Mouse (Mus musculus): ENCODE measurements around the gene Map2k5.

Gene Map2k5

DNA sequence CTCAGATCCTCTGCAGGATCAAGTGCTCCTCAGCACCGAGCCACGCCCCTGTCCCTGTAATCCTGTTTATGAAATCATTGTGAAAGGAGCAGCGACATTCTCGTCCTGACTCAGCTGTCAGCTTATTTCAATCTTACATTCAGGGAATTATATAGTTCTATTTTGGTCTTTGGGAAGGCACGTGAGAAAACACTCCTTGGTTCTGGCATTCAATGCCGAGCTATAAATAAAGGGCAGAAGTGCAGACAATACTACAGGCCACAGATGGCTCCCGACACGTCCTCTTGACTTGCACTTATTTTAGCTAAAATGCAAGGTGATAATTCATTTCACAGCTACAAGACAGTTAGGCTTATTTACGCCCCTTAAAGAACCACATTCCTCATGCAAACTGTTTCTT is 182.9 kb downstream of the Map2k5 start:
- in situ Hi-C loops (cut with MboI; ENCODE audit: low sequenced_read_pairs), result no loop called here

DNA sequence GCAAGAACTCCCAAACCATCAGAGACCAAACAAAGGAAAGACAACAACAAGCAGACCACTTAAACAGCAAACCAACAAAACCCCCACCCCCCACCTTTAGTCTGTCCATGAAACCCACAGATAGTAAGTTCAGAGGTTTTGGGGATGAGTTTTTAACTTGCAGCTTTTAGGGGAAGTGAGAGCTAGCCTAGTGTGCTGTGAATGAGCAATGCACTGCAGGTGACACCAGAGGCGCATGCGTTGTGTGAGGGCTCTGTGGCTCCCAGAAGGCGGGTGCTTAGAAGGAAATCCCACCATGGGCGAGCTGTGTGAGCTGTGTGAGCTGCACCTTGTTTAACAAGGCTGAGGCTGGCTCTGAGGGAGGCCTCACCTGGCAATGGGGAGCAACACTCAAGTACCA is 184.9 kb downstream of the Map2k5 start:
- in situ Hi-C loops (cut with MboI; ENCODE audit: low sequenced_read_pairs), result no loop called here

DNA sequence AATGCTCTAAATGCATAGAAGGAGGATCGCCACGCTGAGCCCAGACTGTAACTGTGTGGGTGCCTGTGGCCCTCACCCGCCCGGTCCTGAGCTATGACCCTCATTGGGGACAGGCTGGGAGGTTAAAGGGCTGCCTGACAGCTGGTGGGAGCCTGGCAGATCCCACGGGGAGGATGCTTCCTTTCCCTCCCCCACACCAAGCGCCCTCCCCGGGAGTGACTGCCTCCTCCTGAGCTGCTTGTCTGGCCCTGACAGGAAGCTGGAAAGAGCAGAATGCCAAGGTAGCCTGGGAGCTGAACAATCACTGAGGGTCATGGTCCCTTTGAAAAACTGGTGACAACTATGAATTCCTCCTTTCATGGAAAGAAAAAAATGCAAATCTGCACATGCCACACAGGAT is 190.4 kb downstream of the Map2k5 start:
- in situ Hi-C loops (cut with MboI; ENCODE audit: low sequenced_read_pairs), result no loop called here

DNA sequence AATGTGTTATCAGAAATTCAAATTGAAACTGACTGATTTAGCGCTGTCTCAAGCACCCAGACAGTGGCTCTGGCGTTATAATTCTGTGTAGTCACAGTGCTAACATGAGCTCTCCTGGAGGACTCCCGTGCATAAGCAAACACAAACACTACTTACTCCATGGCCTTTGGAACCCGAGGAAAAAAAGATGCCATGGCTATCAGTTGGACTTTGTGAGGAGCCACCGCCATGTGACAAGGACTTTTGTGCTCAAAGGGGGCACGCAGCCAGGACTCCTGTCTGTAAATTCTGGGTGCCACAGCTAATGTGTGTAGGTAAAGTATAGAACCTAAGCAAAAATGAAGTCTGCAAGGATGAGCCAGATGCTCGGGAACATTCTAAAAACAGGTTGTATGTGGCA is 192.5 kb downstream of the Map2k5 start:
- in situ Hi-C loops (cut with MboI; ENCODE audit: low sequenced_read_pairs), result no loop called here

DNA sequence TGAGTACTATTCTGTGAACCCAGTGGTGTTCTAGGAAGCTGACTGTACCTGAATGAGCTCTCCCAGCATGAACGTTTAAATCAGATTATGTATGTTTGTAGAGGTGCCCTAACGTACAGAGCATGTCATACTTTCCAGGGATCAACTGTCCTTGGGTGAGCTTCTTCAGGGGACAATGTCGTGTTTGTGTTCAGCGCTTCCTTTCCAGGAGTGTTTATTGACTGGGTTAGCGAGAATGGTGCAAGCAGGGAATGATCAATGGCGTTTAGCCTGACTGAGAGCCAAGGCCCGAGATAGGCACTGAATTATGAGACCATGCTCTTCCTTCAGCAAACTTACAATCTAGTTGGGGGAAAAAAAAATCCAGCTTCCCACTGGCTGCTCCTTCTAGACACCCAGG is 193.8 kb downstream of the Map2k5 start:
- in situ Hi-C loops (cut with MboI; ENCODE audit: low sequenced_read_pairs), result no loop called here

DNA sequence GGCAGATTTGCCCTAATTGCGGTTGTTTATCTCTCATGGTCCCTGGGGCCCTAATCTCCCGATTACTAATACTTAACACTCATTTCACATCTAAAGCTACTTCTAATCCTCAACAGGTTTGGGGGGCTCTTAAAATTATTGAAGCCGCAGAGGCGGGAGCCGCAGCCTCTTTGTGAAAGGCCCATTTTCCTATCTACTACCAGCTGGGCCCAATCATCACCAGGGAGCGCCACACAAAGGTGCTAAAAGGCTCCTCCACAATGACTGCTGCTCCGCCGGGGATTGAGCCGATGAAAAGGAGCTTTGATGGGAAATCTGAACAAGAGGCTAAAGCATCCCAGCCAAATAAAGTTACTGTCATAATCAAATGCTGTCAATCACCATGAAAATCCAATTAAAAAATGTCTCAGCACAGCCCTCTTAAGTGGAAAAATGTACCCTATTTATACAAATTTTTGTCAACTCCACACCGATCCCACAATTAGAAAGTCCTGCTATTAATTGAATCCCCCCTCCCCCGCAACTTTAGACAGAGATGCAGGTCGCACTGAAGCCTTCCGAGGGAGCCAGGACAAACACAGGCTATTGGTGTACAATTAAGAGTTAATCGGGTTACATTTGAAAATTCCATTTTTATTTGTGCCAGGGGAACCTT is 195.3 kb downstream of the Map2k5 start:
- in situ Hi-C loops (cut with MboI; ENCODE audit: low sequenced_read_pairs), result no loop called here

DNA sequence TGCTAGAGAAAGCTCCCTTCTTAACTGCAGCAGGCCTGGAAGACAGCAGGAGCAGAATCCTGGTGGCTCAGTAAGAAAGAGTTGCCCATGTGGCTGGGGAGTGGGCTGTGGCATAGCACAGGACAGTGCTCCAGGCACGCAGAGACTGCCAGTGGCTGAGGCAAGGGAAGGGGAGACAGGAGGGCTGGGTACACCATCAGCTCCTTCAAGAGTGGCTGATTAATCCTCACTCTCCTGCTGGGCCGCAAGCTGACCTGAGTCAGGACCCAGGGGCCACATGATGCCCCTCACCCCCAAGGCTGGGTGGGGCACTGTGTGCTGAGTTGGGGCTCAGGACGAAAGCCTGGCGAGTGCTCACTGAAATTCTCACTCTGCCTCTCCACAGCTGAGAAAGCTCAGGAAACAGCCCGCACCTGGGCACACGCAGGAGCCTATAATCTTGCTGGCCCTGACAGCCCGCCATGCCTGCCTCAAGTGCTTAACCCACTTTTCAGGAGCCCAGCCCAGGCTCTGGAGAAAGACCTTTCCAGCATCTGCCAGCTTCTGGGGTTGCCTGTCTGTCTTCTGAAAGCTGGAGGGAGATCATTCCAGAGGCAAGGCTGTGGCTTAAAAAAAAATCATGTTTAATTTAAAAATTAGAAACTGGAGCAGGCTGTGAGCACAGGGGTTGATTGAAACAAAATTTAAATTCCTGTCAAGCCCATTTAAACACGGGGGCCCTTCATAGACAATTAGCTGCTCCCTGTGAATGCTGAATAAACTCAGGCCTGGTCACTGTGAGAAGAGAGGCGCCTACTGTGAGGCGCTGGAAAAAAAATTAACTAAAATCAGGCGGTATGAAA is 196.1 kb downstream of the Map2k5 start:
- in situ Hi-C loops (cut with MboI; ENCODE audit: low sequenced_read_pairs), result no loop called here

- in situ Hi-C loops (cut with MboI; ENCODE audit: low sequenced_read_pairs), result no loop called here
These were observed 199.4 kb downstream of the Map2k5 start for GRCm38 (mm10) chr9:63178296-63178695.

DNA sequence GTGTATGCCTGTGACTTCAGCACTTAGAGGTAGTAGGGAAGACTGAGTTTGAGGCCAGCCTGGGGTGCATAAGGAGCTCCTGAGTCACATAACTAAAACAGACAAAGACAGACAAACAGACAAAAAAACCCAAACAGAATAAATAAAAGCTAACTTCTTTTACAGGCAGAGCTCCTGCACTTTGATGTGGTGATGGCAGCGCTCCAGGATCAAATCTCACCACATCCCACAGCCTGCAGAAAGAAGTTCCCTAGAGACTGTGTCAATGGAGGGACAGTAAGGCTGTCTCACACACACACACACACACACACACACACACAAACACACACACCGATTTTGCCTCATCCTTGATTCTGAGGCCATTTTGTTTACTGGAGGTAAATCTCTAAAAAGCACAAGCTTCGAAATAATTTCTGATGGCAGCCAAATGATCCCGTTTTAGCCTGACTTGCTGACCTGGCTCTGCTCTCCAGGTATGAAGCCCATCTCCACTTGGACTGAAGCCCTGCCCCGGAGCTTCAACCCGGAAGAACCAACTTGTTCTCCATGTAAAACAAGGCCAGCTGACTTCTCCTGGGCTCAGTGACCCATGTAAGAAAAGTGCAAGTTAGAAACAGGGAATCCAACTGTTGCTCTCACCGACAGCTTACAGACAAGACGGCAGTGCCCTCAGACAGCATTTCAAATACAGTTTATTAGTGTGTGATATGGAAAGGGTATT is 203.5 kb downstream of the Map2k5 start:
- in situ Hi-C loops (cut with MboI; ENCODE audit: low sequenced_read_pairs), result no loop called here

GRCm38 (mm10) chr9:63171951-63172350 is 205.8 kb downstream of the Map2k5 start:
- in situ Hi-C loops (cut with MboI; ENCODE audit: low sequenced_read_pairs), result no loop called here

DNA sequence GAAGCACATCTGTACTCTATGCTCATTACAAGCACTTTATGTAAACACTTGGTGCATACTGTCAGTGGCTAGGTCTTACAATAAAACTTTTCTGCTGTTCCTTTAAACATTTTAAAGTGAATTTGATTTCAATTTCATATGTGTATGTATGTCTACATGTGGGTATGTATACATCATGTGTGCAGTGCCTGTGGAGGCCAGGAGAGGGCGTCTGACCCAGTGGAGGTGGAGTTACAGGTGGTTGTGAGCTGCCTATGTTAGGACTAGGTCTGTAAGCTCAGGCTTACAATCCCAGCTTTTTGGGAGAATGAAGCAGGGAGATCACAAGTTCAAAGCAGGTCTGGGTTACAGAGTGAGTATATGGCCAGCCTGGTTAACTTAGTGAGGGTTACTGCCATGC is 208.6 kb downstream of the Map2k5 start:
- in situ Hi-C loops (cut with MboI; ENCODE audit: low sequenced_read_pairs), result no loop called here

DNA sequence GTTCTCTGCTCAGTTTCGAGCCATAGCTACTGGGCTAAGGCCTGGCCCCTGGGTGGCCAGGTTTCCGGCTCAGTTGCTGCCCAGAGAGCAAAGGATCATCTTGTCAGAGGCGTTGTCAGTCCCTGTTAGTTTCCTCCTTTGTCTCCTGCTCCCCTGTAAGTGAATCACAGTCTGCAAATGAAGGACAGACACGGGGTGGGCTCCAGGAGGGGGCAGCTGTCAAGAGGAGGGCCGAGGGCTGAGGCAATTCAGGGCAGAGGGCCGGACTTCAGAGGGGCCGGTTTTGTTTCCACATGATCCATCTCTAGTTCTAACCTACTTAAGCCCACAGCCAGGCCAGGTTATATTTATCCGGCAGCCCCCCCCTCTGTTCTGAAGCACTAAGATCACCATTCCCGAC is 212.6 kb downstream of the Map2k5 start:
- in situ Hi-C loops (cut with MboI; ENCODE audit: low sequenced_read_pairs), result no loop called here

DNA sequence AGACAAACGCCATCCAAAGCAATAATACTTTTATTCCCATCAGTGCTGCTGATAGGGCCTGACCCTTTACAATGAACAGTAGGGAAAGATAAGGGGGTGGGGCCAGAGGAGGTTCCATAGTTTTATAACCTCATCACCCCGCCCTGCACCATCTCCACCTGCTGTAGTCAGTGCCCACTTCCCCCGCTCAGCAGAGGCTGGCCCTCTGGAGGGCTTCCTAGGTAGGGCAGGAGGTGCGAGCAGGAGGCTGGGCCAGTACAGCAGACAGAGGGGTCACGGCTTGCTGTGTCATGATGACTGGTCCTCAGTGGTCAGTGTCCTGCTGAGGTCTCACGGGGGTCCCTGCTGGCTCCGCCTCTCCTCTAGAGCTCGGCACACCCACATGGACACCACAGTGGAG is 213.9 kb downstream of the Map2k5 start:
- in situ Hi-C loops (cut with MboI; ENCODE audit: low sequenced_read_pairs), result no loop called here

DNA sequence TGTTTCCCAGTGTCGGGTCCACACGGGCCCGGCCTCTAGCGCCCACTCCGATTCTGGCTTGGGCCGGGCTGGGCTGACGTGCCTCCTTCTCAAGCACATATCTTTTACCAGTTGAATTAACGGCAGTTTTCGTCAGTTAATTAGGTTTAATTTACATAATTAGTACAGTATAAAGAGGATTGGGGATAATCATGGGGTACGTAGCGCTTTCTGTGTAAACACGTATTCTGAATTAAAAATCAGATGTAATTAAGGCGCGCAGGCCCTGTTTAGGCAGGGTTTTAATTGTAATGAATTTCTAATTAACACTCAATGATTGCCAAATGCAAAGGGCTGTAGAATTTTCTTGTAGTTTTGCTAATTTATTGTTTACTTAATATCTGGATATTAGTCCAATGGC is 225.8 kb downstream of the Map2k5 start:
- in situ Hi-C loops (cut with MboI; ENCODE audit: low sequenced_read_pairs), result no loop called here

- in situ Hi-C loops (cut with MboI; ENCODE audit: low sequenced_read_pairs), result no loop called here
These were observed 226.4 kb downstream of the Map2k5 start for GRCm38 (mm10) chr9:63151072-63151870.

- in situ Hi-C loops (cut with MboI; ENCODE audit: low sequenced_read_pairs), result no loop called here
These were observed 227.5 kb downstream of the Map2k5 start for GRCm38 (mm10) chr9:63150086-63150800.

DNA sequence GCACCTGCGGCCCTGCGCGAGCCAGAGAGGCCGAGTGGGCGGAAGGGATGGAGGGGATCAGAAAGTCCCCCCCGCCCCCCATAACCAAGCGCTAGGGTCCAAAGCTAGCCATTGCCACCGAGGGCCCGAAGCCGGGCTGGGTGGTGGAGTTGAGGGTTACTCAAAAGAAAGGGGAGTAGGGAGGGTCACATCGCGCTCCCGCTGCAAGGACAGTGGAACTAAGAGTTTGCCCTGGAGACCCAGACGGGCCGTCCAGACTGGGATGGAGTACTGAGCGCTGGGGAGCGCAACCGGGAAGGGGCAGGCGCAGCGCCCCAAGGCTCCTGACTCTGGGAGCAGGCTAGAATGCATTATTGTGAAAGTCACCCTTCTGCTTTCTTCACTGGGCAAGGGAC is 228.3 kb downstream of the Map2k5 start:
- in situ Hi-C loops (cut with MboI; ENCODE audit: low sequenced_read_pairs), result no loop called here

- in situ Hi-C loops (cut with MboI; ENCODE audit: low sequenced_read_pairs), result no loop called here
These were observed 229.0 kb downstream of the Map2k5 start, which contains the start of gene Skor1 for GRCm38 (mm10) chr9:63148410-63149371. Gene Skor1, minus strand, starts transcription at chr9:63148961.

DNA sequence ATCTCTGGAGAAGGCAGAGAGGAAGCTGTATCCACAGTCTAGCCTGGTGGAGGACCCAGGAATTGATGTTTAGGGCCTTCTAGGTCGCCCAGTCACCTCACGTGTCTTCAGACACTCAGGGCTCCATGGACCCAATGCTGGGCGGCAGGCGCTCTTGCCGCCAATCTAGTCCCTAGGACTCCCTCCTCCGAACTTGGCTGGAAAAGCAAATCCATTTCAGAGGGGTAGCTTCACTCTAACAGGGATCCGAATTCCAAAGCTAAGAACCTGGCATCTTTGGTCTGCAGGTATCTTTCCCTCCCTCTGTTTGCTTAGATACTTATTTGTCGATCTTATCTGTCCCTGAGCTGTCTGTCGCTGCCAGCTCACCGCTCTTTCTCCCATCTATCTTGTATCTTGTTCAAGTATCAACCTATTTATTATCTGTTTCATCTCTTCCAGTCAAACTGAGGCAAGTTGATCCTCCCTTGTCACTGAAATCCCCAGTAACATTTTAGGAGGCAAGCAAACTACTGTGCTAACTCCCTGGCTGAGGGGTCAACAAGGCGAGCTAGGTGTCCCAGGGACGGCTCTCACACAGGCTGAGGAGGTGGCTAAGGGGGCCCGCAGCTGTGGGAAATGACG is 229.8 kb downstream of the Map2k5 start:
- in situ Hi-C loops (cut with MboI; ENCODE audit: low sequenced_read_pairs), result no loop called here
